Mouse (Mus musculus) erythroblast, embryonic 14.5 days (primary cell): ENCODE data around the gene S100a5.

Experiments used
- GATA1 ChIP-seq: IDR thresholded peaks from 2 replicates; pipeline ENCODE4 v1.6.1; 2012; ENCODE audit warnings: low read length, inconsistent platforms, mixed read lengths
- TAL1 ChIP-seq: IDR thresholded peaks from 3 replicates; pipeline ENCODE4 v1.6.1; 2012; ENCODE audit warnings: low read length, inconsistent platforms, mixed read lengths

DNA sequence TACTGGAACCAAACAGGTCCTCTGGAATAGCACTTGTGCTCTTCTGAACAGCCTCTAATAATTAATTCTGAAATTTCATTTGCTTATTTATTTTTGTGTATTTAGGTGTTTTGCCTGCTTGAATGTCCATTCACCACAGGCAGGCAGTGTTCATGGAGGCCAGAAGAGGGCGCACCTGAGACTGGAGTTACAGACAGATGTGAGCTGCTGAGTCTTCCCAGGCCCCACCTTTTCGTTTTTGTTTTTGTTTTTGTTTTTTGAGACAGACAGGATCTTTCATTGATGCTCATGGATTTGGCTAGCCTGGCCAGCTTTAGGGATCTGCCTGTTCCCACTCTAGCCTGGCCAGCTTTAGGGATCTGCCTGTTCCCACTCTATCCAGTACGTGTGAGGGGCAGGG lies 35.9 kb downstream of the S100a5 start:
- TF ChIP-seq GATA1 = no peak
- TF ChIP-seq TAL1 = no peak
